ENCODE assay signal across 13 mouse cellular contexts in the genomic region with DNA sequence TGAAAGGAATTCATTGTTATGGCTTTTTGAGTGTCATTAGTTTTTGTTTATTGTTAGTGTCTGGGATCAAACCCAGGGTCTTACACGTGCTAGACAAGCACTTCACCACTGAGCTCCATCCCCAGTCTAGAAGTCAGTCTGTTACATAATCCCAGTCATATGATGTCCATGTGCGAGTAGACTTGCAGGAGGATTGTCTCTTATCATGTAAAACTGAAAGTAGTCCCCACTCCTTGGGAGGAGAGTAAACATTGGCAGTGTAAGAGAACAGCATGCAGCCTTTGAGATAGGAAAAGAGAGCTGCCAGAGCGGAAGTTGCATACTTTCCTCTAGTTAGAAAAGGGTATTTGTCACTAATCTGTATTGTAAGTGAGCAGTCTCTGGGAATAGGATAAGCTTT. TPM values are rescaled to one million over a fixed set of nuclear protein-coding genes. Genes with fewer than 3 reads are reported as not detected.
DNase-seq lines count a peak whose midpoint lies in the region; ATAC-seq and TF ChIP-seq lines count a peak whose summit lies in the region.
"Had no signal": no experiment of that assay in that cellular context is flagged by ENCODE, and none has a peak within 500 bp of the region (broad histone marks: within the 10 kb centered on the region; RNA-seq: fewer than 3 reads in every experiment).

No protein-coding gene starts in this region.

- TF ChIP-seq EP300 in lung, postnatal 0 days (IDR thresholded peaks at IDR 0.05): no peak

- peak; percentile 37; the same call in 1 of the 2 replicates for ATAC-seq in heart, embryonic 16.5 days (replicated peaks; ENCODE audit: extremely low read depth, insufficient read depth, low FRiP score)
- peak; percentile 52 for ATAC-seq in lung, postnatal 0 days
- ATAC-seq: CD4-positive, CD25-positive, alpha-beta regulatory T cell, adult 4 months; midbrain, embryonic 13.5 days had no signal

- no peak overlapping the region for H3K4me2 ChIP-seq in heart, embryonic 16.5 days (ENCODE audit: low read depth, low read length)
- no peak overlapping the region for H3K4me2 ChIP-seq in lung, postnatal 0 days (replicated peaks; ENCODE audit: low read depth, low read length)
- H3K4me2 ChIP-seq: lung, embryonic 15.5 days; midbrain, embryonic 13.5 days had no signal

- H3K9ac ChIP-seq in heart, embryonic 16.5 days (ENCODE audit: low read length): no peak overlapping the region
- H3K9ac ChIP-seq in lung, postnatal 0 days (replicated peaks; ENCODE audit: low read depth): no peak overlapping the region
- H3K9ac ChIP-seq: lung, embryonic 15.5 days; midbrain, embryonic 13.5 days had no signal

- H3K4me1 ChIP-seq in heart, embryonic 16.5 days (ENCODE audit: control insufficient read depth, insufficient read depth, low read length): 0 out of 2 replicates have a peak, but pooled peaks cover 3% of the 10 kb centered on the region
- H3K4me1 ChIP-seq in lung, postnatal 0 days (ENCODE audit: insufficient read depth, low read depth, low read length): no peaks in the 10 kb centered on the region
- H3K4me1 ChIP-seq: lung, embryonic 15.5 days; midbrain, embryonic 13.5 days had no signal

- no peaks in the 10 kb centered on the region for H3K27me3 ChIP-seq in heart, embryonic 16.5 days (ENCODE audit: control insufficient read depth, insufficient read depth, low read length)
- no peaks in the 10 kb centered on the region for H3K27me3 ChIP-seq in lung, postnatal 0 days (replicated peaks; ENCODE audit: insufficient read depth, low read length)
- H3K27me3 ChIP-seq: lung, embryonic 15.5 days; midbrain, embryonic 13.5 days had no signal

- no peak overlapping the region for H3K4me3 ChIP-seq in heart, embryonic 16.5 days (ENCODE audit: low read length)
- H3K4me3 ChIP-seq in lung, postnatal 0 days (ENCODE audit: low read depth, low read length): no peak overlapping the region
- H3K4me3 ChIP-seq: heart, adult 2 months; lung, embryonic 15.5 days; midbrain, embryonic 13.5 days had no signal

- WGBS in heart, embryonic 16.5 days: 62% methylated on average over 3 of the region's 3 CpGs
- 33% methylated on average over 3 of the region's 3 CpGs for WGBS in lung, postnatal 0 days

- no peak overlapping the region for H3K27ac ChIP-seq in heart, embryonic 16.5 days (ENCODE audit: low read length)
- H3K27ac ChIP-seq in lung, postnatal 0 days (ENCODE audit: low read length): no peak overlapping the region
- H3K27ac ChIP-seq: heart, adult 2 months; lung, embryonic 15.5 days; midbrain, embryonic 13.5 days had no signal

- DNase-seq in lung, adult 18-20 months: peak; percentile 30 to 66
- DNase-seq in lung, postnatal 4 days: no peak
- DNase-seq in lung, postnatal 0 days (ENCODE audit: low spot score): peak; percentile 61
- no peak for DNase-seq in thymus, adult 18-20 months
- no peak for DNase-seq in urinary bladder, postnatal 4 days (ENCODE audit: low spot score in 2 of 2)
- no peak for DNase-seq in layer of hippocampus, adult 11-12 months (ENCODE audit: low spot score)
- DNase-seq: cerebellum, adult 11-12 months; kidney, postnatal 25 days had no signal

- no peaks in the 10 kb centered on the region for H3K9me3 ChIP-seq in heart, embryonic 16.5 days (replicated peaks; ENCODE audit: control insufficient read depth, low read length)
- H3K9me3 ChIP-seq in lung, postnatal 0 days (ENCODE audit: low read length): no peaks in the 10 kb centered on the region
- H3K9me3 ChIP-seq: lung, embryonic 15.5 days; midbrain, embryonic 13.5 days had no signal

- TF ChIP-seq CTCF in lung, postnatal 0 days (IDR thresholded peaks at IDR 0.05): no peak

- H3K36me3 ChIP-seq in heart, embryonic 16.5 days (ENCODE audit: control insufficient read depth, insufficient read depth): peaks cover 37% of the 10 kb centered on the region
- peaks cover 15% of the 10 kb centered on the region for H3K36me3 ChIP-seq in lung, postnatal 0 days (ENCODE audit: insufficient read depth, low read length)

RNA-seq across cellular contexts. Expression of gene Sec62, which starts 20.2 kb away (rescaled TPM):
- 38.9 and 45.8 TPM in 2 replicates for polyA plus RNA-seq in heart, embryonic 16.5 days (2015; fragmentation: Nextera tagmentation; extraction: Ambion mirVana)
- polyA plus RNA-seq in lung, postnatal 0 days (2015; fragmentation: Nextera tagmentation; extraction: Ambion mirVana): 145 and 152 TPM in 2 replicates

RNA-seq across cellular contexts. Expression of gene Gpr160, which starts 42.9 kb away (rescaled TPM):
- 1.7 and 2.5 TPM in 2 replicates for polyA plus RNA-seq in heart, embryonic 16.5 days (2015; fragmentation: Nextera tagmentation; extraction: Ambion mirVana)
- 5.5 and 6.7 TPM in 2 replicates for polyA plus RNA-seq in lung, postnatal 0 days (2015; fragmentation: Nextera tagmentation; extraction: Ambion mirVana)

Comparison
In these comparisons a context has a peak if more than half of its experiments do, and no peak if none do; other contexts are left out.
1. DNase-seq: peak in lung, adult 18-20 months (2 of 2) and lung, postnatal 0 days (single experiment); none in lung, postnatal 4 days (0 of 2), thymus, adult 18-20 months (0 of 2), urinary bladder, postnatal 4 days (0 of 2) and layer of hippocampus, adult 11-12 months (single experiment).